Mouse (Mus musculus) left cerebral cortex, adult 18-20 months (tissue): ENCODE measurements around the gene Fam214b. TPM values are rescaled to one million over a fixed set of nuclear protein-coding genes. Genes with fewer than 3 reads are reported as not detected.
A peak's percentile ranks its signal among the peaks of the same experiment; 100 is the strongest.

Source experiments
- DNase-seq, 2 experiments: peaks; one replicate each; pipeline ENCODE4 v3.0.0; 2021 to 2022; ENCODE audit warnings: low spot score in 2 of 2, mixed read lengths in 1 of 2
- long read RNA-seq, 2 experiments: library from polyadenylated mRNA; stranded (forward); transcript quantifications; one replicate each; pipeline ENCODE4 v2.0.0; 2021
- total RNA-seq, 2 experiments: library from RNA; stranded (reverse); gene quantifications; 2 replicates each; pipeline ENCODE4 v1.2.3; 2021

Fam214b gene
- 10 to 100 TPM; 33.0 to 34.3 TPM for total RNA-seq
- long read RNA-seq, experiment 1, transcript Fam214b-204 (9 exons, 3,280 nt): major isoform, 5 of 21 reads
- long read RNA-seq, experiment 1, partial matches to known transcripts: 4 of 21 reads
- long read RNA-seq, experiment 1, other reads (novel, unspliced or antisense): 6 of 21 reads
- long read RNA-seq, experiment 2, partial matches to known transcripts: 6 of 15 reads
- long read RNA-seq, experiment 2, other reads (novel, unspliced or antisense): 2 of 15 reads

GRCm38 (mm10) chr4:43045659-43046302, at the start of gene Fam214b:
Gene Fam214b (minus strand): TSS chr4:43046220.
- DNase-seq: peak; percentile 91 to 93

- no peak for DNase-seq
Observed at GRCm38 (mm10) chr4:43091183-43091582, 45.2 kb upstream of the Fam214b start.

- no peak for DNase-seq
Observed at GRCm38 (mm10) chr4:43089950-43090349, 43.9 kb upstream of the Fam214b start.

GRCm38 (mm10) chr4:43082458-43082857, 36.4 kb upstream of the Fam214b start:
- no peak for DNase-seq

GRCm38 (mm10) chr4:43078071-43078718, 32.2 kb upstream of the Fam214b start:
- DNase-seq: no peak

- DNase-seq: no peak
Observed at GRCm38 (mm10) chr4:43074923-43075322, 28.9 kb upstream of the Fam214b start.

- DNase-seq: no peak
Observed at GRCm38 (mm10) chr4:43065471-43065870, 19.5 kb upstream of the Fam214b start.

- no peak for DNase-seq
Observed at GRCm38 (mm10) chr4:43060286-43060685, 14.3 kb upstream of the Fam214b start.

- DNase-seq: no peak
Observed at GRCm38 (mm10) chr4:43059697-43060096, 13.7 kb upstream of the Fam214b start.

- DNase-seq: peak; percentile 82 to 84
Observed at GRCm38 (mm10) chr4:43058753-43059654, 13.0 kb upstream of the Fam214b start, which contains the start of gene Unc13b. Gene Unc13b (plus strand): TSS chr4:43058953.

GRCm38 (mm10) chr4:43058392-43058752, 12.4 kb upstream of the Fam214b start:
- no peak for DNase-seq

- DNase-seq: no peak
Observed at GRCm38 (mm10) chr4:43057654-43058053, 11.6 kb upstream of the Fam214b start.

GRCm38 (mm10) chr4:43052627-43053026, 6.6 kb upstream of the Fam214b start:
- DNase-seq: no peak

GRCm38 (mm10) chr4:43047231-43047630, 1.2 kb upstream of the Fam214b start:
- peak; percentile 71 to 72 for DNase-seq

- no peak for DNase-seq
Observed at GRCm38 (mm10) chr4:43046607-43047006, 587 bp upstream of the Fam214b start.

GRCm38 (mm10) chr4:43045285-43045658, 748 bp downstream of the Fam214b start:
- no peak for DNase-seq

- no peak for DNase-seq
Observed at GRCm38 (mm10) chr4:43044673-43045072, 1.3 kb downstream of the Fam214b start.

- peak in 1 of 2 experiments; percentile 38 for DNase-seq
Observed at GRCm38 (mm10) chr4:43043644-43044357, 2.2 kb downstream of the Fam214b start.

- DNase-seq: no peak
Observed at GRCm38 (mm10) chr4:43040881-43041547, 5.0 kb downstream of the Fam214b start.

- DNase-seq: peak; percentile 89 to 95
Observed at GRCm38 (mm10) chr4:43040114-43040572, 5.9 kb downstream of the Fam214b start.
